Mouse (Mus musculus) spleen, postnatal 36 days (tissue): ENCODE measurements around the gene Sema6d.

Experiments used
- DNase-seq, 2 experiments: peaks; one replicate each; pipeline ENCODE4 v3.0.0; 2022; ENCODE audit warnings: low spot score in 2 of 2, mixed read lengths in 1 of 2

The Sema6d gene

GRCm38 (mm10) chr2:124554751-124555415 is 465.1 kb downstream of the Sema6d start:
- DNase-seq = no peak

- no peak for DNase-seq
Measured at GRCm38 (mm10) chr2:124556861-124557499, 467.2 kb downstream of the Sema6d start.

- DNase-seq = no peak
Measured at GRCm38 (mm10) chr2:124558021-124558420, 468.3 kb downstream of the Sema6d start.

GRCm38 (mm10) chr2:124561668-124562067 is 471.9 kb downstream of the Sema6d start:
- DNase-seq = no peak

- DNase-seq = no peak
Measured at GRCm38 (mm10) chr2:124562091-124562490, 472.3 kb downstream of the Sema6d start.

GRCm38 (mm10) chr2:124563759-124564158 is 474.0 kb downstream of the Sema6d start:
- DNase-seq = no peak

- DNase-seq = no peak
Measured at GRCm38 (mm10) chr2:124573734-124574133, 484.0 kb downstream of the Sema6d start.

- peak; percentile 3 to 18 for DNase-seq
Measured at GRCm38 (mm10) chr2:124576053-124576452, 486.3 kb downstream of the Sema6d start.

GRCm38 (mm10) chr2:124583561-124583960 is 493.8 kb downstream of the Sema6d start:
- no peak for DNase-seq

GRCm38 (mm10) chr2:124592750-124593149 is 503.0 kb downstream of the Sema6d start:
- DNase-seq = no peak

- no peak for DNase-seq
Measured at GRCm38 (mm10) chr2:124599014-124599413, 509.2 kb downstream of the Sema6d start.

- no peak for DNase-seq
Measured at GRCm38 (mm10) chr2:124601702-124602378, 512.1 kb downstream of the Sema6d start.

- DNase-seq = no peak
Measured at GRCm38 (mm10) chr2:124602379-124602913, 512.7 kb downstream of the Sema6d start.

GRCm38 (mm10) chr2:124605341-124605740 is 515.6 kb downstream of the Sema6d start:
- DNase-seq = no peak

GRCm38 (mm10) chr2:124607986-124608385 is 518.2 kb downstream of the Sema6d start:
- DNase-seq = no peak

- no peak for DNase-seq
Measured at GRCm38 (mm10) chr2:124608546-124608945, 518.8 kb downstream of the Sema6d start.

- no peak for DNase-seq
Measured at GRCm38 (mm10) chr2:124609014-124609413, 519.2 kb downstream of the Sema6d start.

- DNase-seq = peak; percentile 47 to 53
Measured at GRCm38 (mm10) chr2:124609711-124610585, 520.2 kb downstream of the Sema6d start.

GRCm38 (mm10) chr2:124610586-124611105 is 520.9 kb downstream of the Sema6d start:
- DNase-seq = no peak

- no peak for DNase-seq
Measured at GRCm38 (mm10) chr2:124611226-124611625, 521.5 kb downstream of the Sema6d start.

GRCm38 (mm10) chr2:124612276-124612675 is 522.5 kb downstream of the Sema6d start:
- DNase-seq = no peak
